Mouse (Mus musculus): Measurements from ENCODE around the gene Pakap.

- TF ChIP-seq CTCF (IDR thresholded peaks at IDR 0.05; ENCODE audit: extremely low read depth, insufficient read length, insufficient replicate concordance, low read depth, low read length) (no peak), POLR2A (IDR thresholded peaks at IDR 0.05; ENCODE audit: low read depth, low read length) (no peak)
Measured at GRCm38 (mm10) chr4:57720869-57721361, 152.9 kb downstream of the Pakap start.

Measured in small intestine, adult 2 months (tissue).